Mouse (Mus musculus) T-helper 17 cell (primary cell): Measurements from ENCODE around the gene Abr.

Experiments used
- in situ Hi-C, 2 experiments: fragments of 300-600 bp; cut with MboI, MseI; formaldehyde crosslinking; loops; 1 replicate in 1 of 2; 2 replicates in 1 of 2; pipeline ENCODE4 v1.15.1; 2025; ENCODE audit warnings: high pct_unique_total_duplicates in 2 of 2

Gene Abr

GRCm38 (mm10) chr11:76497066-76497768 lies 124.9 kb downstream of the Abr start:
- in situ Hi-C loops = loop anchor here in 1 of 2 experiments (25.0 kb wide), 1 partner anchor 935 kb away; no protein-coding TSS in a partner anchor

- in situ Hi-C loops = loop anchor here in 1 of 2 experiments (25.0 kb wide), 1 partner anchor 934 kb away; no protein-coding TSS in a partner anchor
These were observed 125.9 kb downstream of the Abr start for GRCm38 (mm10) chr11:76496086-76496771.

- in situ Hi-C loops = loop anchor here in 1 of 2 experiments (25.0 kb wide), 1 partner anchor 933 kb away; no protein-coding TSS in a partner anchor
These were observed 126.7 kb downstream of the Abr start for GRCm38 (mm10) chr11:76495127-76496028.

- in situ Hi-C loops = loop anchor here in 1 of 2 experiments (5.0 to 25.0 kb wide), 2 partner anchors 893 to 932 kb away; no protein-coding TSS in a partner anchor
These were observed 127.6 kb downstream of the Abr start for GRCm38 (mm10) chr11:76494360-76495126.

GRCm38 (mm10) chr11:76493811-76494274 lies 128.3 kb downstream of the Abr start:
- in situ Hi-C loops = loop anchor here in 1 of 2 experiments (5.0 to 25.0 kb wide), 2 partner anchors 893 to 932 kb away; no protein-coding TSS in a partner anchor

- in situ Hi-C loops = loop anchor here in 1 of 2 experiments (5.0 to 25.0 kb wide), 2 partner anchors 894 to 931 kb away; no protein-coding TSS in a partner anchor
These were observed 128.9 kb downstream of the Abr start for GRCm38 (mm10) chr11:76493167-76493566.

GRCm38 (mm10) chr11:76491817-76492216 lies 130.3 kb downstream of the Abr start:
- in situ Hi-C loops = loop anchor here in 1 of 2 experiments (5.0 to 25.0 kb wide), 2 partner anchors 895 to 930 kb away; no protein-coding TSS in a partner anchor

- in situ Hi-C loops = loop anchor here (10.0 to 25.0 kb wide), 2 partner anchors 927 to 1245 kb away; no protein-coding TSS in a partner anchor
These were observed 132.7 kb downstream of the Abr start for GRCm38 (mm10) chr11:76489407-76489806.

GRCm38 (mm10) chr11:76487024-76487423 lies 135.1 kb downstream of the Abr start:
- in situ Hi-C loops = loop anchor here (10.0 to 25.0 kb wide), 2 partner anchors 925 to 1242 kb away; no protein-coding TSS in a partner anchor

GRCm38 (mm10) chr11:76484033-76484432 lies 138.1 kb downstream of the Abr start:
- in situ Hi-C loops = loop anchor here (10.0 to 25.0 kb wide), 2 partner anchors 922 to 1239 kb away; no protein-coding TSS in a partner anchor

- in situ Hi-C loops = loop anchor here (10.0 to 25.0 kb wide), 2 partner anchors 921 to 1238 kb away; no protein-coding TSS in a partner anchor
These were observed 138.9 kb downstream of the Abr start for GRCm38 (mm10) chr11:76483171-76483727.

GRCm38 (mm10) chr11:76482697-76483096 lies 139.4 kb downstream of the Abr start:
- in situ Hi-C loops = loop anchor here (10.0 to 25.0 kb wide), 2 partner anchors 920 to 1238 kb away; no protein-coding TSS in a partner anchor

- in situ Hi-C loops = loop anchor here (10.0 to 25.0 kb wide), 2 partner anchors 920 to 1237 kb away; no protein-coding TSS in a partner anchor
These were observed 139.9 kb downstream of the Abr start for GRCm38 (mm10) chr11:76482183-76482582.

- in situ Hi-C loops = loop anchor here (10.0 to 25.0 kb wide), 2 partner anchors 917 to 1235 kb away; no protein-coding TSS in a partner anchor
These were observed 142.4 kb downstream of the Abr start for GRCm38 (mm10) chr11:76479729-76480128.

- in situ Hi-C loops = loop anchor here in 1 of 2 experiments (25.0 kb wide), 1 partner anchor 917 kb away; no protein-coding TSS in a partner anchor
These were observed 143.1 kb downstream of the Abr start for GRCm38 (mm10) chr11:76478676-76479655.

GRCm38 (mm10) chr11:76477095-76477525 lies 145.0 kb downstream of the Abr start:
- in situ Hi-C loops = loop anchor here in 1 of 2 experiments (25.0 kb wide), 1 partner anchor 915 kb away; no protein-coding TSS in a partner anchor

- in situ Hi-C loops = loop anchor here in 1 of 2 experiments (25.0 kb wide), 1 partner anchor 914 kb away; no protein-coding TSS in a partner anchor
These were observed 145.6 kb downstream of the Abr start for GRCm38 (mm10) chr11:76476376-76477094.
